ENCODE assay signal across 8 mouse cellular contexts in genomic region chr6:72787322-72787947, GRCm38 (mm10). TPM values are rescaled to one million over a fixed set of nuclear protein-coding genes. Genes with fewer than 3 reads are reported as not detected.
DNase-seq lines count a peak whose midpoint lies in the region; ATAC-seq and TF ChIP-seq lines count a peak whose summit lies in the region.

No protein-coding gene starts in this region.

- TF ChIP-seq EP300 in liver, postnatal 0 days (IDR thresholded peaks at IDR 0.05; ENCODE audit: low read depth), result no peak

- peak overlapping the region; percentile 69 for H3K4me3 ChIP-seq in hindbrain, embryonic 16.5 days (ENCODE audit: low read length)
- H3K4me3 ChIP-seq in liver, postnatal 0 days (ENCODE audit: low read depth, low read length), result peak overlapping the region; percentile 52
- peak overlapping the region; percentile 87 for H3K4me3 ChIP-seq in stomach, embryonic 16.5 days (replicated peaks; ENCODE audit: low read length)

- peaks cover 17% of the 10 kb centered on the region for H3K4me1 ChIP-seq in hindbrain, embryonic 16.5 days (ENCODE audit: control insufficient read depth, insufficient read depth, low read depth, low read length)
- H3K4me1 ChIP-seq in liver, postnatal 0 days (ENCODE audit: insufficient read depth), result peaks cover 4% of the 10 kb centered on the region
- peaks cover 13% of the 10 kb centered on the region for H3K4me1 ChIP-seq in stomach, embryonic 16.5 days (ENCODE audit: control insufficient read depth, insufficient read depth, low read length)

- H3K9me3 ChIP-seq in hindbrain, embryonic 16.5 days (ENCODE audit: control insufficient read depth, low read length), result no peaks in the 10 kb centered on the region
- H3K9me3 ChIP-seq in liver, postnatal 0 days (ENCODE audit: low read length), result no peaks in the 10 kb centered on the region
- H3K9me3 ChIP-seq in stomach, embryonic 16.5 days (replicated peaks; ENCODE audit: control insufficient read depth, low read length), result no peaks in the 10 kb centered on the region

- H3K36me3 ChIP-seq in hindbrain, embryonic 16.5 days (ENCODE audit: control insufficient read depth, insufficient read depth, low read length), result no peaks in the 10 kb centered on the region
- H3K36me3 ChIP-seq in liver, postnatal 0 days (replicated peaks; ENCODE audit: insufficient read depth, low read length), result no peaks in the 10 kb centered on the region
- 0 out of 2 replicates have a peak, but pooled peaks cover 5% of the 10 kb centered on the region for H3K36me3 ChIP-seq in stomach, embryonic 16.5 days (ENCODE audit: control insufficient read depth, insufficient read depth, low read length)

- no peak for ATAC-seq in hindbrain, embryonic 16.5 days
- ATAC-seq in liver, postnatal 0 days, result no peak
- no peak for ATAC-seq in stomach, embryonic 16.5 days (ENCODE audit: insufficient read depth, low FRiP score)

- WGBS in hindbrain, embryonic 16.5 days, result 4% methylated on average over 19 of the region's 19 CpGs
- 32% methylated on average over 19 of the region's 19 CpGs for WGBS in liver, postnatal 0 days (ENCODE audit: insufficient replicate concordance)
- WGBS in stomach, embryonic 16.5 days, result 8% methylated on average over 19 of the region's 19 CpGs

- H3K27ac ChIP-seq in hindbrain, embryonic 16.5 days (ENCODE audit: low read depth, low read length), result no peak overlapping the region
- H3K27ac ChIP-seq in liver, postnatal 0 days (ENCODE audit: low read depth), result no peak overlapping the region; the same call in 1 of the 2 replicates
- H3K27ac ChIP-seq in stomach, embryonic 16.5 days (ENCODE audit: low read length), result peak overlapping the region; percentile 94

- TF ChIP-seq CTCF in liver, postnatal 0 days (IDR thresholded peaks at IDR 0.05; ENCODE audit: low read depth), result no peak

- peak overlapping the region; percentile 100 for H3K4me2 ChIP-seq in hindbrain, embryonic 16.5 days (ENCODE audit: low read length)
- H3K4me2 ChIP-seq in liver, postnatal 0 days (ENCODE audit: low read depth, low read length), result peak overlapping the region; percentile 83
- peak overlapping the region; percentile 77 for H3K4me2 ChIP-seq in stomach, embryonic 16.5 days (ENCODE audit: low read depth, low read length)

- H3K9ac ChIP-seq in hindbrain, embryonic 16.5 days (ENCODE audit: low read depth, low read length), result peak overlapping the region; percentile 15
- H3K9ac ChIP-seq in liver, postnatal 0 days (replicated peaks), result peak overlapping the region; percentile 63
- H3K9ac ChIP-seq in stomach, embryonic 16.5 days (ENCODE audit: low read length), result peak overlapping the region; percentile 96

- H3K27me3 ChIP-seq in hindbrain, embryonic 16.5 days (replicated peaks; ENCODE audit: control insufficient read depth, insufficient read depth, low read length), result peaks cover 11% of the 10 kb centered on the region
- H3K27me3 ChIP-seq in liver, postnatal 0 days (ENCODE audit: insufficient read depth, low read length), result peaks cover 17% of the 10 kb centered on the region
- H3K27me3 ChIP-seq in stomach, embryonic 16.5 days (ENCODE audit: control insufficient read depth, insufficient read depth, low read length), result no peaks in the 10 kb centered on the region

- peak; percentile 99 for DNase-seq in R1 (ENCODE audit: low read depth, low spot score)
- peak; percentile 46 for DNase-seq in embryo, embryonic 9.5 days (ENCODE audit: extremely low spot score)
- peak; percentile 24 for DNase-seq in liver, postnatal 0 days
- DNase-seq in adrenal gland, adult 2 months, result no peak
- DNase-seq in layer of hippocampus, adult 8-10 months (ENCODE audit: low spot score in 2 of 2), result no peak
- DNase-seq in adrenal gland, postnatal 4 days (ENCODE audit: low spot score in 2 of 2), result no peak

RNA-seq across cellular contexts. Expression of gene Tcf7l1, which starts 1.6 kb away (rescaled TPM):
- polyA plus RNA-seq in hindbrain, embryonic 16.5 days (2015; fragmentation: Nextera tagmentation; extraction: Ambion mirVana), result 6.3 and 8.1 TPM in 2 replicates
- polyA plus RNA-seq in liver, postnatal 0 days (2015; fragmentation: Nextera tagmentation; extraction: Ambion mirVana), result 5.7 and 5.8 TPM in 2 replicates
- polyA plus RNA-seq in stomach, embryonic 16.5 days (2015; fragmentation: Nextera tagmentation; extraction: Ambion mirVana), result 20.6 and 21.1 TPM in 2 replicates
- total RNA-seq in adrenal gland, adult 2 months (2021), result 10 to 100 TPM; 11.0 to 14.7 TPM
- polyA plus RNA-seq in adrenal gland, adult 2 months (2012; rRNA removed), result 23.2 and 24.4 TPM in 2 replicates
- 1 to 10 TPM; 1.7 to 4.4 (median 3.8) TPM for total RNA-seq in layer of hippocampus, adult 8-10 months (2022)
- total RNA-seq in adrenal gland, postnatal 4 days (2021), result 10 to 100 TPM; 29.8 to 31.1 TPM

Comparison
In these comparisons a context has a peak if more than half of its experiments do, and no peak if none do; other contexts are left out.
1. DNase-seq: peak in R1 (single experiment), embryo, embryonic 9.5 days (single experiment) and liver, postnatal 0 days (single experiment); none in adrenal gland, adult 2 months (single experiment), layer of hippocampus, adult 8-10 months (0 of 2) and adrenal gland, postnatal 4 days (0 of 2).
2. H3K9ac ChIP-seq: peak in every context shown above with its lines; median percentile 96 in stomach, embryonic 16.5 days; 63 in liver, postnatal 0 days; 15 in hindbrain, embryonic 16.5 days.
3. Peak in every context shown above with its lines, with median percentiles within 50 percentile points of each other: H3K4me2 ChIP-seq and H3K4me3 ChIP-seq.